Mouse (Mus musculus) left cerebral cortex, adult 11 months (tissue): ENCODE data around the gene Fbxo34.
"Not testable (repeated sequence)": the region's sequence is repeated elsewhere in the genome, so short reads cannot be mapped to it uniquely, and the experiment has no call there.

Experiments used
- DNase-seq: peaks from one replicate; pipeline ENCODE4 v3.0.0; 2022; ENCODE audit warnings: low spot score

Gene Fbxo34

GRCm38 (mm10) chr14:47450121-47450520 is at the start of gene Fbxo34:
Fbxo34 (plus strand) TSS chr14:47450421.
- not testable (repeated sequence) for DNase-seq

- no peak for DNase-seq
Observed at GRCm38 (mm10) chr14:47402735-47403134, 47.5 kb upstream of the Fbxo34 start.

- no peak for DNase-seq
Observed at GRCm38 (mm10) chr14:47406000-47406399, 44.2 kb upstream of the Fbxo34 start.

GRCm38 (mm10) chr14:47417346-47417745 is 32.9 kb upstream of the Fbxo34 start:
- DNase-seq = no peak

GRCm38 (mm10) chr14:47417775-47418665 is 32.2 kb upstream of the Fbxo34 start, which contains the start of gene Dlgap5:
Dlgap5 (minus strand) TSS chr14:47418407.
- DNase-seq = peak; percentile 80

GRCm38 (mm10) chr14:47418666-47418991 is 31.6 kb upstream of the Fbxo34 start:
- no peak for DNase-seq

GRCm38 (mm10) chr14:47419034-47419625 is 31.1 kb upstream of the Fbxo34 start:
- DNase-seq = no peak

GRCm38 (mm10) chr14:47419723-47420276 is 30.4 kb upstream of the Fbxo34 start:
- DNase-seq = no peak

GRCm38 (mm10) chr14:47421606-47422005 is 28.6 kb upstream of the Fbxo34 start:
- no peak for DNase-seq

GRCm38 (mm10) chr14:47422466-47422865 is 27.8 kb upstream of the Fbxo34 start:
- DNase-seq = no peak

- DNase-seq = no peak
Observed at GRCm38 (mm10) chr14:47432987-47433386, 17.2 kb upstream of the Fbxo34 start.

GRCm38 (mm10) chr14:47438947-47439346 is 11.3 kb upstream of the Fbxo34 start:
- DNase-seq = no peak

- no peak for DNase-seq
Observed at GRCm38 (mm10) chr14:47444907-47445306, 5.3 kb upstream of the Fbxo34 start.

GRCm38 (mm10) chr14:47445331-47446095 is 4.7 kb upstream of the Fbxo34 start:
- DNase-seq = no peak

GRCm38 (mm10) chr14:47459556-47459955 is 9.3 kb downstream of the Fbxo34 start:
- DNase-seq = no peak

- no peak for DNase-seq
Observed at GRCm38 (mm10) chr14:47461997-47462396, 11.8 kb downstream of the Fbxo34 start.

- DNase-seq = no peak
Observed at GRCm38 (mm10) chr14:47462453-47462852, 12.2 kb downstream of the Fbxo34 start.

- no peak for DNase-seq
Observed at GRCm38 (mm10) chr14:47462877-47463460, 12.7 kb downstream of the Fbxo34 start.

- no peak for DNase-seq
Observed at GRCm38 (mm10) chr14:47464426-47464825, 14.2 kb downstream of the Fbxo34 start.

GRCm38 (mm10) chr14:47465468-47466175 is 15.4 kb downstream of the Fbxo34 start:
- DNase-seq = no peak

GRCm38 (mm10) chr14:47472359-47472742 is 22.1 kb downstream of the Fbxo34 start:
- peak; percentile 93 for DNase-seq
